Mouse (Mus musculus) midbrain, postnatal 0 days (tissue): ENCODE data around the gene Vash1. TPM values are rescaled to one million over a fixed set of nuclear protein-coding genes. Genes with fewer than 3 reads are reported as not detected.

ENCODE experiments used
- ATAC-seq: fragments of 200-750 bp; cut with Nextera tagmentation; 2 replicates; pipeline ENCODE4 v1.8.0; 2017; ENCODE audit warnings: moderate number of reproducible peaks, mild to moderate bottlenecking, moderate TSS enrichment, moderate library complexity; ENCODE audit not compliant: low FRiP score
- DNase-seq: peaks from one replicate; pipeline ENCODE4 v3.0.0-alpha.2; 2015; ENCODE audit warnings: low spot score
- H3K27ac ChIP-seq: fragments of 300-500 bp; sonication (generic); 2 replicates; pipeline ENCODE4 v1.5.1; 2014; ENCODE audit warnings: low read depth, mild to moderate bottlenecking, low read length, mixed read lengths
- H3K27me3 ChIP-seq: fragments of 300-500 bp; sonication (generic); 2 replicates; pipeline ENCODE4 v1.6.1; 2014; ENCODE audit warnings: low read length, control low read depth, mixed read lengths; ENCODE audit not compliant: insufficient read depth
- H3K36me3 ChIP-seq: fragments of 300-500 bp; sonication (generic); 2 replicates; pipeline ENCODE4 v1.6.1; 2014; ENCODE audit warnings: low read length, control low read depth, mixed read lengths; ENCODE audit not compliant: insufficient read depth
- H3K4me1 ChIP-seq: fragments of 300-500 bp; sonication (generic); 2 replicates; pipeline ENCODE4 v1.6.1; 2014; ENCODE audit warnings: mild to moderate bottlenecking, control low read depth, antibody characterized with exemption, low read length, mixed read lengths; ENCODE audit not compliant: insufficient read depth
- H3K4me2 ChIP-seq: fragments of 300-500 bp; sonication (generic); 2 replicates; pipeline ENCODE4 v1.6.1; 2014; ENCODE audit warnings: low read depth, mild to moderate bottlenecking, low read length, mixed read lengths; ENCODE audit not compliant: poor library complexity, severe bottlenecking
- H3K4me3 ChIP-seq: fragments of 300-500 bp; sonication (generic); 2 replicates; pipeline ENCODE4 v1.5.1; 2014; ENCODE audit warnings: low read depth, mild to moderate bottlenecking, low read length, moderate library complexity
- H3K9ac ChIP-seq: fragments of 300-500 bp; sonication (generic); replicated peaks from 2 replicates; pipeline ENCODE4 v1.6.1; 2014; ENCODE audit warnings: mild to moderate bottlenecking, low read length, moderate library complexity, mixed read lengths; ENCODE audit not compliant: poor library complexity, severe bottlenecking
- H3K9me3 ChIP-seq: fragments of 300-500 bp; sonication (generic); 2 replicates; pipeline ENCODE4 v1.6.1; 2016; ENCODE audit warnings: low read length, control low read depth
- CTCF ChIP-seq: IDR thresholded peaks from 2 replicates; pipeline ENCODE4 v1.5.1; 2016; ENCODE audit warnings: antibody characterized with exemption, mild to moderate bottlenecking
- WGBS: fragments of 180-500 bp; shearing (Covaris S2); extraction: QIAGEN DNeasy Blood & Tissue Kit; methylation state at CpG from one replicate; pipeline ENCODE4 v1.1.7; 2014; 5-methylcytosine and 5-hydroxymethylcytosine counted together
- polyA plus RNA-seq: library from polyadenylated mRNA; unstranded; fragments of >200 nt; fragmentation: Nextera tagmentation; extraction: Ambion mirVana; gene quantifications from 2 replicates; pipeline ENCODE4 v1.2.1, GENCODE M21; 2015
- total RNA-seq: library from RNA; depleted of rRNA; stranded (reverse); fragments of >200 nt; gene quantifications from 2 replicates; pipeline ENCODE4 v1.2.3, GENCODE M21; 2014

Vash1 gene
- total and polyA plus RNA-seq, 2 experiments from 2014 or later = 25.4 to 89.4 TPM

DNA sequence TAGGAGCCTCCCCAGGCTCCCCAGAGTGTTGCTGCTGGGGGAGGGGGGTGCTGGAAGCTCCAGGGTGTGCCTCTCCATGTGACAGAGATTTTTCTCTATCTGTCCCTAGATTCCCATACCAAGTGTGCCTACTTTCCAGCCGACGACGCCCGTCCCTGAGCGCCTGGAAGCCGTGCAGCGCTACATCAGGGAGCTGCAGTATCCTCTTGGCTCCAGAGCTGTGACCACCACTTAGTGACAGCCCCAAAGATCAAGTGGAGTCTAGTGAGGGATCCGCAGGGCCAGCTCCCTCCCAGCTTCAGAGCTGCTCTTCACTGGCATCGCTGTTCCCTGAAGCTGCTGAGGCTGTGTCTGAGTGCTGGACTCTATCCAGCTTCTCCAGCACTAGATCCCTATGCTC lies 6.8 kb downstream of the Vash1 start:
- TF ChIP-seq CTCF = no peak
- DNase-seq = no peak
- no peak for ATAC-seq
- peaks cover 19% of the 10 kb centered on the region for H3K4me1 ChIP-seq
- H3K27me3 ChIP-seq = no peaks in the 10 kb centered on the region
- H3K36me3 ChIP-seq = peaks cover 37% of the 10 kb centered on the region; the same call in 1 of the 2 replicates
- no peaks in the 10 kb centered on the region for H3K9me3 ChIP-seq
- no peak overlapping the region for H3K27ac ChIP-seq
- H3K4me3 ChIP-seq = no peak overlapping the region
- H3K9ac ChIP-seq = no peak overlapping the region
- 70% methylated on average over 9 of the region's 9 CpGs for WGBS
- no peak overlapping the region for H3K4me2 ChIP-seq

- peaks cover 49% of the 10 kb centered on the region for H3K36me3 ChIP-seq
- no peak overlapping the region for H3K4me2 ChIP-seq
- H3K27me3 ChIP-seq = no peaks in the 10 kb centered on the region
- ATAC-seq (peak; percentile 43; the same call in 1 of the 2 replicates), DNase-seq (peak; percentile 83)
- H3K27ac ChIP-seq = 0 out of 2 replicates have a peak overlapping the region, but pooled peaks have one; percentile 18
- no peak overlapping the region for H3K4me3 ChIP-seq
- peaks cover 15% of the 10 kb centered on the region for H3K4me1 ChIP-seq
- 56% methylated on average over 13 of the region's 13 CpGs for WGBS
- TF ChIP-seq CTCF = no peak
- no peaks in the 10 kb centered on the region for H3K9me3 ChIP-seq
- H3K9ac ChIP-seq = no peak overlapping the region
Measured at GRCm38 (mm10) chr12:86686551-86687330, 8.2 kb downstream of the Vash1 start.

- ATAC-seq = no peak
- H3K9ac ChIP-seq = no peak overlapping the region
- no peak for DNase-seq
- WGBS = 81% methylated on average over 4 of the region's 4 CpGs
- no peak overlapping the region for H3K4me2 ChIP-seq
- no peak for TF ChIP-seq CTCF
- peaks cover 7% of the 10 kb centered on the region; the same call in 1 of the 2 replicates for H3K4me1 ChIP-seq
- no peaks in the 10 kb centered on the region for H3K27me3 ChIP-seq
- H3K36me3 ChIP-seq = peaks cover 56% of the 10 kb centered on the region
- H3K27ac ChIP-seq = no peak overlapping the region
- H3K9me3 ChIP-seq = no peaks in the 10 kb centered on the region
- H3K4me3 ChIP-seq = no peak overlapping the region
Measured at GRCm38 (mm10) chr12:86687445-86687955, 9.0 kb downstream of the Vash1 start.

DNA sequence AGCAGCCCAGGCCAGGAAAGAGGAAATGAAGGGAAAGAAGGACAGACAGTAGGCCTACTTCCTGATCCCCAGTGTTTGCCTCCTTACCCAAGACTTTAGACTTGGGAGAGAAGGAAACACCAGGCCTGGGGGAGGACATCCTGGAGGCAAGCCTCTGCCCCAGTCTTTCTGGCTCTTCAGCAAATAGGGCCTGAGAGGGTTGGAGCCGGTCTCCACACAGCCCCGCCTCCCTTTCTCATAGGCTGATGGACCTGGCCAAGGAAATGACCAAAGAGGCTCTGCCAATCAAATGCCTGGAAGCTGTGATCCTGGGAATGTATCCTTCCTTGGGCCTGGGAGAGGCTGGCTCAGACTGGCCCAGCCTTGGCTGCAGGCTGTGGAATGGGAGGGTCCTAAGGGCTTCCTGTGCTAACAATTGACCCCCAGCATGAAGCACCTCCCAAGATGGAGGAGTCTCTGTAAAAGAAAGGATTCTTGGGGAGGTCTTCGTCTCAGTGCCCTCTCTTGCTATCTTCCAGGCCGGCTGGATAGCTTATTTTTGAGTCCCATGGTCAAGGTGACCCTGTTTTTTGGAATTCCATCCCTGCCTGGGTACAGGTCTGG lies 9.6 kb downstream of the Vash1 start:
- 82% methylated on average over 4 of the region's 4 CpGs for WGBS
- TF ChIP-seq CTCF = no peak
- Histone ChIP-seq H3K27ac (no peak overlapping the region), H3K4me2 (no peak overlapping the region), H3K9me3 (no peaks in the 10 kb centered on the region), H3K4me3 (no peak overlapping the region), H3K9ac (no peak overlapping the region), H3K4me1 (peaks cover 4% of the 10 kb centered on the region; the same call in 1 of the 2 replicates), H3K27me3 (no peaks in the 10 kb centered on the region), H3K36me3 (peaks cover 59% of the 10 kb centered on the region)
- no peak for DNase-seq
- ATAC-seq = no peak

DNA sequence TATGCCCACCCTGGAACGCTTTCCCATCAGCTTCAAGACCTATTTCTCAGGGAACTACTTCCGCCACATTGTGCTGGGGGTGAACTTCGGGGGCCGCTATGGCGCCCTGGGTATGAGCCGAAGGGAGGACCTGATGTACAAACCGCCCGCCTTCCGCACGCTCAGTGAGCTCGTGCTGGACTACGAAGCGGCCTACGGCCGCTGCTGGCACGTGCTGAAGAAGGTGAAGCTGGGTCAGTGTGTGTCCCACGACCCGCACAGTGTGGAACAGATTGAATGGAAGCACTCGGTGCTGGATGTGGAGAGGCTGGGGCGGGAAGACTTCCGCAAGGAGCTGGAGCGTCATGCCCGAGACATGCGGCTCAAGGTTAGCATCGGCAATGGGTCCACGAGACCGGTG lies 10.4 kb downstream of the Vash1 start:
- DNase-seq (no peak), ATAC-seq (no peak)
- Histone ChIP-seq H3K9me3 (no peaks in the 10 kb centered on the region), H3K36me3 (peaks cover 59% of the 10 kb centered on the region), H3K27ac (no peak overlapping the region), H3K4me2 (no peak overlapping the region), H3K4me3 (no peak overlapping the region), H3K4me1 (peaks cover 2% of the 10 kb centered on the region; the same call in 1 of the 2 replicates), H3K9ac (no peak overlapping the region), H3K27me3 (no peaks in the 10 kb centered on the region)
- 96% methylated on average over 27 of the region's 27 CpGs for WGBS
- TF ChIP-seq CTCF = no peak
